Comparison of ENCODE assay signal across 25 mouse cellular contexts in genomic region chr11:95036521-95036920, GRCm38 (mm10). TPM values are rescaled to one million over a fixed set of nuclear protein-coding genes. Genes with fewer than 3 reads are reported as not detected.
DNase-seq lines count a peak whose midpoint lies in the region; ATAC-seq and TF ChIP-seq lines count a peak whose summit lies in the region.
"Had no signal": no experiment of that assay in that cellular context is flagged by ENCODE, and none has a peak within 500 bp of the region (broad histone marks: within the 10 kb centered on the region; RNA-seq: fewer than 3 reads in every experiment).

No protein-coding gene starts in this region.

- H3K4me2 ChIP-seq in hindbrain, embryonic 13.5 days, result no peak overlapping the region
- H3K4me2 ChIP-seq: hindbrain, embryonic 15.5 days; limb, embryonic 13.5 days; liver, embryonic 11.5 days; lung, embryonic 15.5 days; midbrain, embryonic 11.5 days had no signal

- 96% methylated on average over 5 of the region's 5 CpGs for whole genome bisulfite sequencing in hindbrain, embryonic 10.5 days
- 97% methylated on average over 5 of the region's 5 CpGs for WGBS in hindbrain, embryonic 13.5 days

- H3K36me3 ChIP-seq in hindbrain, embryonic 10.5 days, result no peaks in the 10 kb centered on the region
- H3K36me3 ChIP-seq in hindbrain, embryonic 13.5 days, result peaks cover 8% of the 10 kb centered on the region
- H3K36me3 ChIP-seq: hindbrain, embryonic 15.5 days had no signal

- H3K4me3 ChIP-seq in hindbrain, embryonic 10.5 days, result no peak overlapping the region
- H3K4me3 ChIP-seq in hindbrain, embryonic 13.5 days, result no peak overlapping the region
- H3K4me3 ChIP-seq in layer of hippocampus, adult 2 months, result no peak overlapping the region
- H3K4me3 ChIP-seq: hindbrain, embryonic 15.5 days; limb, embryonic 13.5 days; lung, embryonic 15.5 days had no signal

- no peaks in the 10 kb centered on the region for H3K9me3 ChIP-seq in hindbrain, embryonic 10.5 days
- no peaks in the 10 kb centered on the region for H3K9me3 ChIP-seq in hindbrain, embryonic 13.5 days
- H3K9me3 ChIP-seq: G1E; hindbrain, embryonic 15.5 days; limb, embryonic 13.5 days; lung, embryonic 15.5 days had no signal

- peaks cover 27% of the 10 kb centered on the region for H3K27me3 ChIP-seq in hindbrain, embryonic 10.5 days (ENCODE audit: insufficient read depth, poor library complexity, severe bottlenecking)
- 0 out of 2 replicates have a peak, but pooled peaks cover 5% of the 10 kb centered on the region for H3K27me3 ChIP-seq in hindbrain, embryonic 13.5 days
- H3K27me3 ChIP-seq: hindbrain, embryonic 15.5 days; lung, embryonic 15.5 days had no signal

- no peak overlapping the region for H3K9ac ChIP-seq in hindbrain, embryonic 13.5 days
- H3K9ac ChIP-seq: forebrain, postnatal 0 days; hindbrain, embryonic 15.5 days; limb, embryonic 13.5 days; lung, embryonic 15.5 days had no signal

- H3K27ac ChIP-seq in hindbrain, embryonic 10.5 days, result 0 out of 2 replicates have a peak overlapping the region, but pooled peaks have one; percentile 16
- H3K27ac ChIP-seq in hindbrain, embryonic 13.5 days, result no peak overlapping the region
- H3K27ac ChIP-seq in layer of hippocampus, adult 2 months, result peak overlapping the region; percentile 95; the same call in 1 of the 2 replicates
- H3K27ac ChIP-seq: limb, embryonic 13.5 days; lung, embryonic 15.5 days; stomach, postnatal 0 days had no signal

- peak; percentile 37 for DNase-seq in cerebellum, adult 11-12 months
- DNase-seq in cerebellum, postnatal 36 days, result no peak
- no peak for DNase-seq in hindbrain, embryonic 10.5 days (ENCODE audit: low spot score)
- DNase-seq in layer of hippocampus, adult 2 months (ENCODE audit: low spot score in 2 of 2), result no peak
- DNase-seq in layer of hippocampus, adult 8-10 months (ENCODE audit: low spot score in 2 of 2), result no peak
- no peak for DNase-seq in heart, adult 11 months
- DNase-seq: adrenal gland, adult 8-10 months; forebrain, postnatal 0 days; heart, postnatal 14 days; kidney, adult 9 months; lung, postnatal 36 days; right cerebral cortex, adult 18-20 months; spleen, adult 18-20 months; thymus, adult 18-20 months; thymus, postnatal 25 days had no signal

- H3K4me1 ChIP-seq in hindbrain, embryonic 10.5 days (replicated peaks), result peaks cover 38% of the 10 kb centered on the region
- peaks cover 15% of the 10 kb centered on the region for H3K4me1 ChIP-seq in hindbrain, embryonic 13.5 days (replicated peaks)

- ATAC-seq in hindbrain, embryonic 13.5 days (ENCODE audit: low FRiP score), result no peak
- ATAC-seq: forebrain, postnatal 0 days; intestine, postnatal 0 days; midbrain, embryonic 16.5 days had no signal

- TF ChIP-seq CTCF in layer of hippocampus, adult 2 months (conservative IDR thresholded peaks at IDR 0.05), result no peak

RNA-seq across cellular contexts. Expression of gene Pdk2, which starts 4.6 kb away (rescaled TPM):
- 10.7 and 15.2 TPM in 2 replicates for polyA plus RNA-seq in hindbrain, embryonic 10.5 days (2016; fragmentation: Nextera tagmentation; extraction: Ambion mirVana)
- 24.2 and 25.5 TPM in 2 replicates for polyA plus RNA-seq in hindbrain, embryonic 13.5 days (2015; fragmentation: Nextera tagmentation; extraction: Ambion mirVana)
- total RNA-seq in layer of hippocampus, adult 2 months (2021), result 100 to 1,000 TPM; 133 TPM
- 100 to 1,000 TPM; 116 to 134 (median 123) TPM for total RNA-seq in layer of hippocampus, adult 8-10 months (2022)

RNA-seq across cellular contexts. Expression of gene Samd14, which starts 26.8 kb away (rescaled TPM):
- polyA plus RNA-seq in hindbrain, embryonic 10.5 days (2016; fragmentation: Nextera tagmentation; extraction: Ambion mirVana), result 38.8 and 71.5 TPM in 2 replicates
- polyA plus RNA-seq in hindbrain, embryonic 13.5 days (2015; fragmentation: Nextera tagmentation; extraction: Ambion mirVana), result 132 and 142 TPM in 2 replicates
- 10 to 100 TPM; 38.9 to 40.8 TPM for total RNA-seq in layer of hippocampus, adult 2 months (2021)
- total RNA-seq in layer of hippocampus, adult 8-10 months (2022), result 10 to 100 TPM; 33.9 to 40.0 (median 36.4) TPM

RNA-seq across cellular contexts. Expression of gene Itga3, which starts 40.1 kb away (rescaled TPM):
- 5.7 and 6.7 TPM in 2 replicates for polyA plus RNA-seq in hindbrain, embryonic 10.5 days (2016; fragmentation: Nextera tagmentation; extraction: Ambion mirVana)
- 10.3 and 11.4 TPM in 2 replicates for polyA plus RNA-seq in hindbrain, embryonic 13.5 days (2015; fragmentation: Nextera tagmentation; extraction: Ambion mirVana)
- total RNA-seq in layer of hippocampus, adult 2 months (2021), result 10 to 100 TPM; 10.3 to 16.1 TPM
- 10 to 100 TPM; 15.0 to 19.9 (median 17.0) TPM for total RNA-seq in layer of hippocampus, adult 8-10 months (2022)
- polyA plus RNA-seq: G1E had no signal

RNA-seq across cellular contexts. Expression of gene Ppp1r9b, which starts 45.7 kb away (rescaled TPM):
- polyA plus RNA-seq in hindbrain, embryonic 10.5 days (2016; fragmentation: Nextera tagmentation; extraction: Ambion mirVana), result 10.4 and 11.8 TPM in 2 replicates
- 16.9 and 17.3 TPM in 2 replicates for polyA plus RNA-seq in hindbrain, embryonic 13.5 days (2015; fragmentation: Nextera tagmentation; extraction: Ambion mirVana)
- 100 to 1,000 TPM; 967 to 974 TPM for total RNA-seq in layer of hippocampus, adult 2 months (2021)
- 100 to 1,000 TPM; 819 to 832 (median 829) TPM for total RNA-seq in layer of hippocampus, adult 8-10 months (2022)
